Comparison of ENCODE assay signal across 10 mouse cellular contexts in the genomic region with DNA sequence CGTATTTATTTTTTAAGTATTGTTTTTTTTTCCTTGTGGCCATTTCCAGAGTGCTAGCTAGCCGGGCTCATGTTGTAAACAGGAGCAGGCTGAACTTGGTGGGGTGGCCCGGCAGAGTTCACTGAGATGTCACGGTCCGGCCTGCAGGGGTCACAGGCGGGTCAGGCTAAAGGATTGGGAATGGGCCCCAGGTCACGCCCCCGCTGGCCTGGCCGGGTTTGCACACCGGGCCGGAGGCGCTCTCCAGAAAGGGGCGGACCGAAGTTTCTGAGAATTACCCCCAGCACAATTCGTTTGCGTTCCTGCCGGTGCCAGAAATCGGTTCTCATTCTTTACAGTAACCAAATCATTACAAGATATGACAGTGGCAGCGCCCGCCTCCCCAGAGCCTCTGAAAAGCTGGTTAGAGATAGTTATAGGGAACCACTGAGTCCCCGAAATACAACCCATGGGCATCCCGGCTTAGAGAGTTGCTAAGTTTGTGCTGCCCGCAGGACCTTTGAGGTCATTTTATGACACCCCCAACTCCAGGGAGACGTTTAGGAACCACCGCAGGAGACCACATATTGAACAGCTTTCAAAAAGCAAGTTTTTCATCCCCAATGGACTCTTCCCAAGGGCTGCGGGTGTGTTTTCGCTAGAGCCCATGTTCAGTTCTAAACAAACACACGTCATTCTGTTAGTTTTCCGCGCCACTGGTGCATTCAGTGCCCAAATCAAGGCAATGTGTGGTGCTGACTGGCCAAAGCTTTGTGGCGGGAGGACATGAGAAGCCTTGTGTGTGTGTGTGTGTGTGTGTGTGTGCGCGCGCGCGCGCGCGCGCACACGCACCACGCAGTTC. TPM values are rescaled to one million over a fixed set of nuclear protein-coding genes. Genes with fewer than 3 reads are reported as not detected.
DNase-seq lines count a peak whose midpoint lies in the region; ATAC-seq lines count a peak whose summit lies in the region.
"Had no signal": no experiment of that assay in that cellular context is flagged by ENCODE, and none has a peak within 500 bp of the region (broad histone marks: within the 10 kb centered on the region; RNA-seq: fewer than 3 reads in every experiment).

No protein-coding gene starts in this region.

- peaks cover 40% of the 10 kb centered on the region for H3K4me1 ChIP-seq in forebrain, embryonic 13.5 days
- peaks cover 35% of the 10 kb centered on the region for H3K4me1 ChIP-seq in forebrain, embryonic 16.5 days (replicated peaks; ENCODE audit: control insufficient read depth, insufficient read depth, low read length)
- peaks cover 55% of the 10 kb centered on the region for H3K4me1 ChIP-seq in megakaryocyte, embryonic 14.5 days
- peaks cover 34% of the 10 kb centered on the region for H3K4me1 ChIP-seq in liver, embryonic 12.5 days

- H3K36me3 ChIP-seq in forebrain, embryonic 13.5 days (ENCODE audit: poor library complexity, severe bottlenecking), result no peaks in the 10 kb centered on the region
- no peaks in the 10 kb centered on the region for H3K36me3 ChIP-seq in forebrain, embryonic 16.5 days (ENCODE audit: control insufficient read depth, insufficient read depth)
- H3K36me3 ChIP-seq in megakaryocyte, embryonic 14.5 days (replicated peaks; ENCODE audit: low read length), result peaks cover 65% of the 10 kb centered on the region
- no peaks in the 10 kb centered on the region for H3K36me3 ChIP-seq in liver, embryonic 12.5 days

- H3K4me3 ChIP-seq in forebrain, embryonic 13.5 days, result peak overlapping the region; percentile 14; the same call in 1 of the 2 replicates
- H3K4me3 ChIP-seq in forebrain, embryonic 16.5 days (replicated peaks; ENCODE audit: low read length), result no peak overlapping the region
- peak overlapping the region; percentile 54 for H3K4me3 ChIP-seq in megakaryocyte, embryonic 14.5 days (replicated peaks)
- H3K4me3 ChIP-seq in liver, embryonic 12.5 days, result peak overlapping the region; percentile 33
- H3K4me3 ChIP-seq: erythroblast, embryonic 14.5 days had no signal

- H3K9me3 ChIP-seq in forebrain, embryonic 13.5 days (replicated peaks), result no peaks in the 10 kb centered on the region
- no peaks in the 10 kb centered on the region for H3K9me3 ChIP-seq in forebrain, embryonic 16.5 days (ENCODE audit: control insufficient read depth, low read length)
- peaks cover 5% of the 10 kb centered on the region; the same call in 1 of the 2 replicates for H3K9me3 ChIP-seq in megakaryocyte, embryonic 14.5 days
- no peaks in the 10 kb centered on the region for H3K9me3 ChIP-seq in liver, embryonic 12.5 days (replicated peaks)

- no peak overlapping the region for H3K9ac ChIP-seq in forebrain, embryonic 13.5 days
- H3K9ac ChIP-seq in forebrain, embryonic 16.5 days (replicated peaks; ENCODE audit: low read depth, low read length), result no peak overlapping the region
- H3K9ac ChIP-seq in liver, embryonic 12.5 days, result no peak overlapping the region

- no peak for ATAC-seq in forebrain, embryonic 13.5 days
- no peak for ATAC-seq in forebrain, embryonic 16.5 days
- ATAC-seq in megakaryocyte, adult 5-6 weeks (ENCODE audit: poor library complexity, severe bottlenecking), result no peak
- no peak for ATAC-seq in liver, embryonic 12.5 days

- H3K4me2 ChIP-seq in forebrain, embryonic 13.5 days, result peak overlapping the region; percentile 38
- H3K4me2 ChIP-seq in forebrain, embryonic 16.5 days (ENCODE audit: low read length), result no peak overlapping the region
- peak overlapping the region; percentile 53 for H3K4me2 ChIP-seq in liver, embryonic 12.5 days

- peaks cover 100% of the 10 kb centered on the region for H3K27me3 ChIP-seq in forebrain, embryonic 13.5 days
- peaks cover 98% of the 10 kb centered on the region for H3K27me3 ChIP-seq in forebrain, embryonic 16.5 days (replicated peaks; ENCODE audit: control insufficient read depth, insufficient read depth, low read length)
- peaks cover 92% of the 10 kb centered on the region for H3K27me3 ChIP-seq in megakaryocyte, embryonic 14.5 days (replicated peaks)
- H3K27me3 ChIP-seq in liver, embryonic 12.5 days (replicated peaks), result peaks cover 100% of the 10 kb centered on the region

- no peak overlapping the region for H3K27ac ChIP-seq in forebrain, embryonic 13.5 days
- no peak overlapping the region for H3K27ac ChIP-seq in forebrain, embryonic 16.5 days (ENCODE audit: low read length)
- no peak overlapping the region for H3K27ac ChIP-seq in liver, embryonic 12.5 days

- peak; percentile 52 for DNase-seq in testis, postnatal 10 days (ENCODE audit: low spot score)
- DNase-seq in right cerebral cortex, postnatal 14 days, result no peak
- no peak for DNase-seq in urinary bladder, adult 18-20 months (ENCODE audit: low spot score in 2 of 2)
- DNase-seq: adrenal gland, postnatal 10 days had no signal

- 1% methylated on average over 42 of the region's 42 CpGs for WGBS in forebrain, embryonic 13.5 days
- WGBS in forebrain, embryonic 16.5 days, result 3% methylated on average over 42 of the region's 42 CpGs
- 5% methylated on average over 42 of the region's 42 CpGs for WGBS in liver, embryonic 12.5 days (ENCODE audit: insufficient replicate concordance)

RNA-seq across cellular contexts. Expression of a gene that starts 1.6 kb away (rescaled TPM):
- polyA plus RNA-seq in forebrain, embryonic 13.5 days (2015; fragmentation: Nextera tagmentation; extraction: Ambion mirVana), result 0.15 TPM in 1 of 2 replicates, not detected in the other
- polyA plus RNA-seq in forebrain, embryonic 16.5 days (2015; fragmentation: Nextera tagmentation; extraction: Ambion mirVana), result not detected in 2 replicates
- polyA plus RNA-seq in megakaryocyte, embryonic 14.5 days (2012; ENCODE audit: insufficient read depth, low replicate concordance), result 1.3 TPM in 1 of 2 replicates, not detected in the other
- total RNA-seq in megakaryocyte, adult 5-6 weeks (2015), result not detected in 2 replicates
- 0.37 TPM in 1 of 2 replicates, not detected in the other for total RNA-seq in megakaryocyte, adult 5-6 weeks (2017)
- polyA plus RNA-seq in liver, embryonic 12.5 days (2016; fragmentation: Nextera tagmentation; extraction: Ambion mirVana), result 0.14 TPM in 1 of 2 replicates, not detected in the other
- polyA plus RNA-seq: erythroblast, embryonic 14.5 days had no signal

RNA-seq across cellular contexts. Expression of a gene that starts 10.6 kb away (rescaled TPM):
- polyA plus RNA-seq in forebrain, embryonic 13.5 days (2015; fragmentation: Nextera tagmentation; extraction: Ambion mirVana), result not detected in 2 replicates
- polyA plus RNA-seq in forebrain, embryonic 16.5 days (2015; fragmentation: Nextera tagmentation; extraction: Ambion mirVana), result not detected in 2 replicates
- 2.0 TPM in 1 of 2 replicates, not detected in the other for polyA plus RNA-seq in megakaryocyte, embryonic 14.5 days (2012; ENCODE audit: insufficient read depth, low replicate concordance)
- not detected in 2 replicates for total RNA-seq in megakaryocyte, adult 5-6 weeks (2015)
- total RNA-seq in megakaryocyte, adult 5-6 weeks (2017), result not detected in 2 replicates
- not detected in 2 replicates for polyA plus RNA-seq in liver, embryonic 12.5 days (2016; fragmentation: Nextera tagmentation; extraction: Ambion mirVana)
- polyA plus RNA-seq: erythroblast, embryonic 14.5 days had no signal
